Mouse (Mus musculus): ENCODE data around the gene Pde4b. TPM values are rescaled to one million over a fixed set of nuclear protein-coding genes. Genes with fewer than 3 reads are reported as not detected.

The Pde4b gene
- polyA plus RNA-seq, 1 experiment from 2014 or later, result 37.3 TPM

- WGBS, result 3% methylated on average over 15 of the region's 15 CpGs
- H3K27ac ChIP-seq, result peak overlapping the region; percentile 79
- H3K4me1 ChIP-seq, result peaks cover 11% of the 10 kb centered on the region; the same call in 1 of the 2 replicates
- H3K4me3 ChIP-seq, result peak overlapping the region; percentile 35
- ATAC-seq (ENCODE audit: borderline replicate concordance, extremely low read depth, low FRiP score, low TSS enrichment), result peak; percentile 88; the same call in 1 of the 2 replicates
- peak overlapping the region; percentile 66 for H3K4me2 ChIP-seq
- no peaks in the 10 kb centered on the region for H3K27me3 ChIP-seq
- H3K9ac ChIP-seq, result 0 out of 2 replicates have a peak overlapping the region, but pooled peaks have one; percentile 25
- no peaks in the 10 kb centered on the region for H3K9me3 ChIP-seq
- H3K36me3 ChIP-seq, result no peaks in the 10 kb centered on the region
Measured at GRCm38 (mm10) chr4:102254466-102255294, 167.3 kb downstream of the Pde4b start.

- H3K9ac ChIP-seq, result 0 out of 2 replicates have a peak overlapping the region, but pooled peaks have one; percentile 25
Measured at GRCm38 (mm10) chr4:102255295-102255670, 167.9 kb downstream of the Pde4b start.

GRCm38 (mm10) chr4:102256170-102256960 is 169.0 kb downstream of the Pde4b start:
- Histone ChIP-seq H3K27ac (no peak overlapping the region), H3K4me1 (peaks cover 11% of the 10 kb centered on the region; the same call in 1 of the 2 replicates), H3K9ac (no peak overlapping the region), H3K9me3 (no peaks in the 10 kb centered on the region), H3K27me3 (no peaks in the 10 kb centered on the region), H3K4me3 (no peak overlapping the region), H3K36me3 (no peaks in the 10 kb centered on the region), H3K4me2 (peak overlapping the region; percentile 66)
- WGBS, result 62% methylated on average over 6 of the region's 6 CpGs
- ATAC-seq (ENCODE audit: borderline replicate concordance, extremely low read depth, low FRiP score, low TSS enrichment), result no peak

More at GRCm38 (mm10) chr4:102255295-102255670, 167.9 kb downstream of the Pde4b start:
- no peaks in the 10 kb centered on the region for H3K27me3 ChIP-seq
- 20% methylated on average over 9 of the region's 9 CpGs for WGBS
- H3K4me3 ChIP-seq, result peak overlapping the region; percentile 35
- H3K4me2 ChIP-seq, result peak overlapping the region; percentile 66
- peak; percentile 60; the same call in 1 of the 2 replicates for ATAC-seq (ENCODE audit: borderline replicate concordance, extremely low read depth, low FRiP score, low TSS enrichment)
- H3K9me3 ChIP-seq, result no peaks in the 10 kb centered on the region
- peaks cover 11% of the 10 kb centered on the region; the same call in 1 of the 2 replicates for H3K4me1 ChIP-seq
- no peaks in the 10 kb centered on the region for H3K36me3 ChIP-seq
- peak overlapping the region; percentile 79 for H3K27ac ChIP-seq

DNA sequence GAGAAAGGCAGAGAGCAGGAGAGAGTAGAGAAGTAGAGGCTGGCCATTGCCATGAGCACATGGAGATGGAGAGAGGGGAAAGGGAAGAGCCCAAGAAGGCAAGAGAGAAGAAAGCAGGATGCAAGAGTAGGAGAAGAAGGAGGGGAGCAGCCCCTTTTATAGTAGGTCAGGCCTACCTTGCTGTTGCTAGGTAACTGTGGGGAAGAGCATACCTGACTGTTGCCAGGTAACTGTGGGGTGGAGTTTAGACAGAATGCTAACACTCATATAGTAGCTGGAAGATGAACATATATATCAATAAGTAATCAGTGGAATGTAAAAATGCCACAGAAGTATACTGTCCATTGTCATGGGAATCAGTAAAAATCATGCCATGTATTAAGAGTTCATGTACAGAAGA is 172.9 kb downstream of the Pde4b start:
- H3K4me1 ChIP-seq, result peaks cover 5% of the 10 kb centered on the region; the same call in 1 of the 2 replicates
- H3K4me3 ChIP-seq, result no peak overlapping the region
- H3K36me3 ChIP-seq, result no peaks in the 10 kb centered on the region
- ATAC-seq (ENCODE audit: borderline replicate concordance, extremely low read depth, low FRiP score, low TSS enrichment), result no peak
- H3K27ac ChIP-seq, result no peak overlapping the region
- no peaks in the 10 kb centered on the region for H3K27me3 ChIP-seq
- no peaks in the 10 kb centered on the region for H3K9me3 ChIP-seq
- H3K9ac ChIP-seq, result no peak overlapping the region
- H3K4me2 ChIP-seq, result no peak overlapping the region

DNA sequence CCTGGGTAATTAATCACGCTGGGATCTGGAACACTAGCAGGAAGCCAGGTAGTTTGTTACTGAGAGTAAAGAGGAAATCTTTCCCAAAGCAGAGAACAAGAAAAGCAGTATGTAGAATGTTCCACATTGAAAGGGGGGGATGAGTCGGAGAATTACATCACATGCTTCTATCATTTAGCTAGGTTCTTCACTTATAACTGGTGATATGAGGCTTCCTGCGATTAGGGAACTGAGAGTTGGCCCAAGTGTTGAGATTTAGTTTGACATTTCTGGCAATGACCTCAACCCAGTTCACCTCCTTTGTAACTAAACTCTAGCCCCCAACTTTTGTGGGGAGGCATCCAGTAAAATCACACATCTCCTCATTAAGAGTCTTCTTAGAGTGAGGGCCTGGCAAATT is 185.0 kb downstream of the Pde4b start:
- Histone ChIP-seq H3K4me3 (no peak overlapping the region), H3K9ac (no peak overlapping the region), H3K4me1 (no peaks in the 10 kb centered on the region), H3K9me3 (no peaks in the 10 kb centered on the region), H3K36me3 (no peaks in the 10 kb centered on the region), H3K27me3 (no peaks in the 10 kb centered on the region), H3K4me2 (no peak overlapping the region), H3K27ac (no peak overlapping the region)
- 63% methylated on average over 3 of the region's 3 CpGs for WGBS
- no peak for ATAC-seq (ENCODE audit: borderline replicate concordance, extremely low read depth, low FRiP score, low TSS enrichment)

- H3K27ac ChIP-seq, result no peak overlapping the region
- no peaks in the 10 kb centered on the region for H3K27me3 ChIP-seq
- 53% methylated on average over 4 of the region's 4 CpGs for WGBS
- no peak overlapping the region for H3K9ac ChIP-seq
- no peak overlapping the region for H3K4me2 ChIP-seq
- no peak overlapping the region for H3K4me3 ChIP-seq
- no peak for ATAC-seq (ENCODE audit: borderline replicate concordance, extremely low read depth, low FRiP score, low TSS enrichment)
- H3K9me3 ChIP-seq, result no peaks in the 10 kb centered on the region
- no peaks in the 10 kb centered on the region for H3K36me3 ChIP-seq
- H3K4me1 ChIP-seq, result no peaks in the 10 kb centered on the region
Measured at GRCm38 (mm10) chr4:102272749-102273148, 185.4 kb downstream of the Pde4b start.

DNA sequence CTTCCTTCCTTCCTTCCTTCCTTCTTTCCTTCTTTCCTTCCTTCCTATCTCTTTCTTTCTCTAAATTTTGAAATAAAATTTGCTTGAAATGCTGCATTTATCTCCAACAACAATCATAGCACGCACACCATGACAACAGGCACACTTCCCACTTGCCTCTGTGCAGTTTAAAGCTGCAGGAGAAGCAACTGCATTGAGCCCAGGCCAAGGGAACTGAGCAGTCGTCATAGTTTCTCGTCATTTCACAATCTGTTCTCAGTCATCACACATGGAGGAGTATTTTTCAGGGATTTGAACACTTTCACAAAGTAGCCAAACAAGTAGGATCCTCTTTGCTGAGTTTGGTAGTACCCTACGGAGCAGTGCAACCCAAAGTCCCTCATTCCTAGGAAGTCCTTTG is 188.4 kb downstream of the Pde4b start:
- H3K9ac ChIP-seq, result no peak overlapping the region
- WGBS, result 72% methylated on average over 4 of the region's 4 CpGs
- no peaks in the 10 kb centered on the region for H3K9me3 ChIP-seq
- H3K27ac ChIP-seq, result no peak overlapping the region
- no peaks in the 10 kb centered on the region for H3K27me3 ChIP-seq
- ATAC-seq (ENCODE audit: borderline replicate concordance, extremely low read depth, low FRiP score, low TSS enrichment), result no peak
- no peak overlapping the region for H3K4me2 ChIP-seq
- H3K36me3 ChIP-seq, result no peaks in the 10 kb centered on the region
- H3K4me1 ChIP-seq, result no peaks in the 10 kb centered on the region
- H3K4me3 ChIP-seq, result no peak overlapping the region

DNA sequence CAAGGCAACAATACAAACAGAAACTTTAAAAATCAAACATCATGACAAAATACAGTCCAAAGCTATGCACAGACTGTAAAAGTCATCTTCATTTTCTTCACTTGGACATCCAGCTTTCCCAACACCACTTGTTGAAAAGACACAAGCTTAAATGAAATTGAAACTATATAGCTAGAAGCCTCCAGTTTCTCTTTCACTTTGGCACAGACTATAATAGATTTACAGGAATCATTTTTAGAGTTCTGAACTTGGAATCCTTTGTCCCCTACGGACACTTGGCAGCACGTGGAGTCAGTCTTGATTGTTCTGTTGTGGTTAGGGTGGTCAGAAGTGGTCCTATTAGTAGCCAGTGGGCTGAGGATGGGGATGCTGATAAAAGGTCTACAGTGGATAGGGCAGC is 191.6 kb downstream of the Pde4b start:
- Histone ChIP-seq H3K36me3 (no peaks in the 10 kb centered on the region), H3K4me3 (no peak overlapping the region), H3K27ac (no peak overlapping the region), H3K4me2 (no peak overlapping the region), H3K4me1 (no peaks in the 10 kb centered on the region), H3K9ac (no peak overlapping the region), H3K9me3 (no peaks in the 10 kb centered on the region), H3K27me3 (no peaks in the 10 kb centered on the region)
- WGBS, result 82% methylated on average over 2 of the region's 2 CpGs
- ATAC-seq (ENCODE audit: borderline replicate concordance, extremely low read depth, low FRiP score, low TSS enrichment), result no peak

DNA sequence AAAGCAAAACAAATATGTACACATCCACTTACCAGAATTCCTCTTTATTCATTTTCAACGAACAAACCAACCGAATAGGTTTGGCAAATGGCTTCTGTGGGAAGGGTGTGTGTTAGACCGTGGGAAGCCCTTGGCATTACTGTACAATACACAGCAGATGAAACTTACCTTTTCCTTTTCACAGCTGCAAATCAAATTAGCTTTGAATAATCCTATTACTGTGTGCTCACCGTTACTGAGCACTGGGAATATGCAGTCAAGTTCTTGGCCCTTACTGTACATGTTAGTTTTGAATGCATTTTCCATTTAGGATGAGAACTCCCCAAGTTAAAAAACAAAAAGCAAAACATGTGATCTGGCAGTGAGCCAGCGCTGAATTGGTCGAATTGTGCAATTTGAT is 199.8 kb downstream of the Pde4b start:
- Histone ChIP-seq H3K4me3 (no peak overlapping the region), H3K27me3 (no peaks in the 10 kb centered on the region), H3K27ac (no peak overlapping the region), H3K9ac (no peak overlapping the region), H3K4me2 (no peak overlapping the region), H3K9me3 (no peaks in the 10 kb centered on the region), H3K36me3 (no peaks in the 10 kb centered on the region), H3K4me1 (no peaks in the 10 kb centered on the region)
- no peak for ATAC-seq (ENCODE audit: borderline replicate concordance, extremely low read depth, low FRiP score, low TSS enrichment)
- 63% methylated on average over 6 of the region's 6 CpGs for WGBS

GRCm38 (mm10) chr4:102290052-102290734 is 202.8 kb downstream of the Pde4b start:
- no peak for ATAC-seq (ENCODE audit: borderline replicate concordance, extremely low read depth, low FRiP score, low TSS enrichment)
- Histone ChIP-seq H3K4me3 (no peak overlapping the region), H3K9ac (no peak overlapping the region), H3K4me2 (no peak overlapping the region), H3K27me3 (no peaks in the 10 kb centered on the region), H3K9me3 (no peaks in the 10 kb centered on the region), H3K27ac (no peak overlapping the region), H3K36me3 (no peaks in the 10 kb centered on the region), H3K4me1 (no peaks in the 10 kb centered on the region)
- 55% methylated on average over 6 of the region's 6 CpGs for WGBS

DNA sequence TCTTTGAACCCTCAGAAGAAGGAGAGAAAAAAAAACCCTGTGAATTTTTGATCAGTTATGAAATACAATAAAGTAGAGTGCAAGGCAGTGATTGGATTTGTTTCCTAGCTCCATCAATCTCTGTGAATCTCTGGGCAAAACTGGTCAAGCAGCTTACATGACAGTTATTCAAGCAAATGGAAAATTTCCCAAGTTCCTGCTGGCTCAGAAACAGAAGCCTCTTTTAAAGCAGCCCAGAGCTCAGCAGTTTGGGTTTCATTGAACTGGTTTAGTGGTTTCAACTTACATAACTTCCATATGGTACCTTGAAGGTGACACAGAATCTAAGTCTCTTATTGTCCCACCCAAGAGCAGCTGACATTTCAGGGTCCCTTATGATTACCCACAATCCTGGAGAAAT is 210.2 kb downstream of the Pde4b start:
- no peak overlapping the region for H3K27ac ChIP-seq
- no peaks in the 10 kb centered on the region for H3K27me3 ChIP-seq
- no peak overlapping the region for H3K9ac ChIP-seq
- H3K4me2 ChIP-seq, result no peak overlapping the region
- no peaks in the 10 kb centered on the region for H3K9me3 ChIP-seq
- H3K4me3 ChIP-seq, result no peak overlapping the region
- ATAC-seq (ENCODE audit: borderline replicate concordance, extremely low read depth, low FRiP score, low TSS enrichment), result no peak
- no peaks in the 10 kb centered on the region for H3K4me1 ChIP-seq
- H3K36me3 ChIP-seq, result no peaks in the 10 kb centered on the region
